Mouse (Mus musculus): ENCODE data around the gene Aggf1. TPM values are rescaled to one million over a fixed set of nuclear protein-coding genes. Genes with fewer than 3 reads are reported as not detected.

Aggf1 gene
- polyA plus RNA-seq, 1 experiment: 12.3 TPM

GRCm38 (mm10) chr13:95336122-95336677 is 39.0 kb downstream of the Aggf1 start:
- H3K27me3 ChIP-seq (ENCODE audit: control insufficient read depth, insufficient read depth, insufficient read length): no peaks in the 10 kb centered on the region
- H3K4me3 ChIP-seq: no peak overlapping the region
- peaks cover 44% of the 10 kb centered on the region for H3K79me2 ChIP-seq (ENCODE audit: control insufficient read depth, insufficient read depth)
- no peak overlapping the region for H3ac ChIP-seq (ENCODE audit: control insufficient read depth, insufficient read length)
- H3K36me3 ChIP-seq (ENCODE audit: control insufficient read depth, insufficient read depth): peaks cover 11% of the 10 kb centered on the region
- no peak for TF ChIP-seq TCF12 (IDR thresholded peaks at IDR 0.05; ENCODE audit: insufficient read depth, poor library complexity, severe bottlenecking)
- no peak for TF ChIP-seq MYOG (IDR thresholded peaks at IDR 0.05; ENCODE audit: control insufficient read depth in 1 of 3, insufficient read depth in 1 of 3, insufficient read length in 2 of 3, low read depth in 2 of 3)
- TF ChIP-seq MAX (IDR thresholded peaks at IDR 0.05; ENCODE audit: low read depth): no peak
- TF ChIP-seq E2F4 (IDR thresholded peaks at IDR 0.05; ENCODE audit: insufficient read depth): no peak
- TF ChIP-seq MYOD1 (IDR thresholded peaks at IDR 0.05; ENCODE audit: control insufficient read depth in 1 of 3, insufficient read length in 2 of 3, low read depth in 2 of 3): no peak
- TF ChIP-seq TCF3 (IDR thresholded peaks at IDR 0.05; ENCODE audit: insufficient read length, low read depth): no peak
- TF ChIP-seq USF1 (IDR thresholded peaks at IDR 0.05; ENCODE audit: low read depth): no peak
- H3K4me2 ChIP-seq (ENCODE audit: low read depth): no peak overlapping the region

- TF ChIP-seq MAX (IDR thresholded peaks at IDR 0.05; ENCODE audit: low read depth): no peak
- no peak for TF ChIP-seq USF1 (IDR thresholded peaks at IDR 0.05; ENCODE audit: low read depth)
- no peak for TF ChIP-seq E2F4 (IDR thresholded peaks at IDR 0.05; ENCODE audit: insufficient read depth)
- TF ChIP-seq SRF (IDR thresholded peaks at IDR 0.05; ENCODE audit: control insufficient read depth, insufficient read length, low read depth): no peak
- no peak for TF ChIP-seq CEBPB (IDR thresholded peaks at IDR 0.05; ENCODE audit: insufficient read depth, poor library complexity, severe bottlenecking)
- no peak for TF ChIP-seq POLR2AphosphoS2 (IDR thresholded peaks at IDR 0.05; ENCODE audit: insufficient read length, low read depth)
- TF ChIP-seq MYOG (IDR thresholded peaks at IDR 0.05; ENCODE audit: control insufficient read depth in 1 of 3, insufficient read depth in 1 of 3, insufficient read length in 2 of 3, low read depth in 2 of 3): no peak
- no peak for TF ChIP-seq MYOD1 (IDR thresholded peaks at IDR 0.05; ENCODE audit: control insufficient read depth in 1 of 3, insufficient read length in 2 of 3, low read depth in 2 of 3)
- Histone ChIP-seq H3K27me3 (ENCODE audit: control insufficient read depth, insufficient read depth, insufficient read length) (no peaks in the 10 kb centered on the region), H3K36me3 (ENCODE audit: control insufficient read depth, insufficient read depth) (peaks cover 4% of the 10 kb centered on the region), H3K4me3 (no peak overlapping the region), H3K79me2 (ENCODE audit: control insufficient read depth, insufficient read depth) (peaks cover 83% of the 10 kb centered on the region), H3ac (ENCODE audit: control insufficient read depth, insufficient read length) (no peak overlapping the region), H3K4me2 (ENCODE audit: low read depth) (no peak overlapping the region)
Observed at GRCm38 (mm10) chr13:95332086-95332899, 42.9 kb downstream of the Aggf1 start.

- Histone ChIP-seq H3K4me3 (no peak overlapping the region), H3ac (ENCODE audit: control insufficient read depth, insufficient read length) (no peak overlapping the region)
Observed at GRCm38 (mm10) chr13:95330507-95330906, 44.6 kb downstream of the Aggf1 start.

GRCm38 (mm10) chr13:95328767-95329166 is 46.4 kb downstream of the Aggf1 start:
- Histone ChIP-seq H3K27me3 (ENCODE audit: control insufficient read depth, insufficient read depth, insufficient read length) (no peaks in the 10 kb centered on the region), H3ac (ENCODE audit: control insufficient read depth, insufficient read length) (no peak overlapping the region), H3K4me2 (ENCODE audit: low read depth) (no peak overlapping the region), H3K79me2 (ENCODE audit: control insufficient read depth, insufficient read depth) (peaks cover 84% of the 10 kb centered on the region), H3K4me3 (no peak overlapping the region), H3K36me3 (ENCODE audit: control insufficient read depth, insufficient read depth) (no peaks in the 10 kb centered on the region)
- TF ChIP-seq POLR2AphosphoS2 (IDR thresholded peaks at IDR 0.05; ENCODE audit: insufficient read length, low read depth) (no peak), TCF3 (IDR thresholded peaks at IDR 0.05; ENCODE audit: insufficient read length, low read depth) (no peak), CEBPB (IDR thresholded peaks at IDR 0.05; ENCODE audit: insufficient read depth, poor library complexity, severe bottlenecking) (no peak), SRF (IDR thresholded peaks at IDR 0.05; ENCODE audit: control insufficient read depth, insufficient read length, low read depth) (no peak), E2F4 (IDR thresholded peaks at IDR 0.05; ENCODE audit: insufficient read depth) (no peak), MYOD1 (IDR thresholded peaks at IDR 0.05; ENCODE audit: control insufficient read depth in 1 of 3, insufficient read length in 2 of 3, low read depth in 2 of 3) (no peak), USF1 (IDR thresholded peaks at IDR 0.05; ENCODE audit: low read depth) (no peak), MYOG (IDR thresholded peaks at IDR 0.05; ENCODE audit: control insufficient read depth in 1 of 3, insufficient read depth in 1 of 3, insufficient read length in 2 of 3, low read depth in 2 of 3) (no peak), REST (IDR thresholded peaks at IDR 0.05; ENCODE audit: insufficient read depth, insufficient read length) (no peak), MAX (IDR thresholded peaks at IDR 0.05; ENCODE audit: low read depth) (no peak), TCF12 (IDR thresholded peaks at IDR 0.05; ENCODE audit: insufficient read depth, poor library complexity, severe bottlenecking) (no peak), POLR2A (IDR thresholded peaks at IDR 0.05; ENCODE audit: insufficient read length, low read depth) (no peak)

More at GRCm38 (mm10) chr13:95330507-95330906, 44.6 kb downstream of the Aggf1 start:
- peaks cover 4% of the 10 kb centered on the region for H3K36me3 ChIP-seq (ENCODE audit: control insufficient read depth, insufficient read depth)
- TF ChIP-seq E2F4 (IDR thresholded peaks at IDR 0.05; ENCODE audit: insufficient read depth): no peak
- TF ChIP-seq POLR2AphosphoS2 (IDR thresholded peaks at IDR 0.05; ENCODE audit: insufficient read length, low read depth): no peak
- no peak for TF ChIP-seq REST (IDR thresholded peaks at IDR 0.05; ENCODE audit: insufficient read depth, insufficient read length)
- TF ChIP-seq POLR2A (IDR thresholded peaks at IDR 0.05; ENCODE audit: insufficient read length, low read depth): no peak
- H3K27me3 ChIP-seq (ENCODE audit: control insufficient read depth, insufficient read depth, insufficient read length): no peaks in the 10 kb centered on the region
- no peak overlapping the region for H3K4me2 ChIP-seq (ENCODE audit: low read depth)
- H3K79me2 ChIP-seq (ENCODE audit: control insufficient read depth, insufficient read depth): peaks cover 98% of the 10 kb centered on the region

- no peak overlapping the region for H3ac ChIP-seq (ENCODE audit: control insufficient read depth, insufficient read length)
- TF ChIP-seq MYOD1 (IDR thresholded peaks at IDR 0.05; ENCODE audit: control insufficient read depth in 1 of 3, insufficient read length in 2 of 3, low read depth in 2 of 3) (no peak), POLR2A (IDR thresholded peaks at IDR 0.05; ENCODE audit: insufficient read length, low read depth) (no peak), POLR2AphosphoS2 (IDR thresholded peaks at IDR 0.05; ENCODE audit: insufficient read length, low read depth) (no peak), TCF3 (IDR thresholded peaks at IDR 0.05; ENCODE audit: insufficient read length, low read depth) (no peak), MYOG (IDR thresholded peaks at IDR 0.05; ENCODE audit: control insufficient read depth in 1 of 3, insufficient read depth in 1 of 3, insufficient read length in 2 of 3, low read depth in 2 of 3) (no peak), TCF12 (IDR thresholded peaks at IDR 0.05; ENCODE audit: insufficient read depth, poor library complexity, severe bottlenecking) (no peak), SRF (IDR thresholded peaks at IDR 0.05; ENCODE audit: control insufficient read depth, insufficient read length, low read depth) (no peak), USF1 (IDR thresholded peaks at IDR 0.05; ENCODE audit: low read depth) (no peak), E2F4 (IDR thresholded peaks at IDR 0.05; ENCODE audit: insufficient read depth) (no peak), REST (IDR thresholded peaks at IDR 0.05; ENCODE audit: insufficient read depth, insufficient read length) (no peak), MAX (IDR thresholded peaks at IDR 0.05; ENCODE audit: low read depth) (no peak), CEBPB (IDR thresholded peaks at IDR 0.05; ENCODE audit: insufficient read depth, poor library complexity, severe bottlenecking) (no peak)
- peaks cover 71% of the 10 kb centered on the region for H3K79me2 ChIP-seq (ENCODE audit: control insufficient read depth, insufficient read depth)
- H3K27me3 ChIP-seq (ENCODE audit: control insufficient read depth, insufficient read depth, insufficient read length): no peaks in the 10 kb centered on the region
- H3K4me3 ChIP-seq: peak overlapping the region; percentile 89
- no peaks in the 10 kb centered on the region for H3K36me3 ChIP-seq (ENCODE audit: control insufficient read depth, insufficient read depth)
- H3K4me2 ChIP-seq (ENCODE audit: low read depth): peak overlapping the region; percentile 69
Observed at GRCm38 (mm10) chr13:95327345-95327741, 47.8 kb downstream of the Aggf1 start.

Data from myocyte (in vitro differentiated cells).